Comparison of ENCODE assay signal across 12 mouse cellular contexts in the genomic region with DNA sequence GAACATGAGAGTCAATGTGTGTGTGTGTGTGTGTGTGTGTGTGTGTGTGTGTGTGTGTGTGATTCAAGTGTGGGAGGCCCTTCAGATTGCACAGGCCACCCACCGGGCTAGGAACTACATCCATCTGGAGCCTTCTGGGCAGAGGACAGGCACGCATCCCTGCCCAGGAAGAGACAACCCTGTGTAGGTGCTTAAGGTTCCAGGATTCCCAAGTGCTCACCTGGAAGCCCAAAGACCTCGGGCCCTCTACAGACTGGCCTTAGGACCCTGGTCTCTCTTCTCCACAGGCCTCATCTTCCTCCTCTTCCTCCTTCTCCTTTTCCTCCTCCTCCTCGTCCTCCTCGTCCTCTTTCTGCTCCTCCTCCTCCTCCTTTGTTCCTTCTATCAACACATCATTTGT. TPM values are rescaled to one million over a fixed set of nuclear protein-coding genes. Genes with fewer than 3 reads are reported as not detected.
DNase-seq lines count a peak whose midpoint lies in the region; ATAC-seq and TF ChIP-seq lines count a peak whose summit lies in the region.
"Had no signal": no experiment of that assay in that cellular context is flagged by ENCODE, and none has a peak within 500 bp of the region (broad histone marks: within the 10 kb centered on the region; RNA-seq: fewer than 3 reads in every experiment).

No protein-coding gene starts in this region.

- no peak overlapping the region for H3K27ac ChIP-seq in kidney, embryonic 16.5 days (ENCODE audit: low read length)
- no peak overlapping the region for H3K27ac ChIP-seq in intestine, postnatal 0 days (ENCODE audit: low read depth, low read length)

- H3K9ac ChIP-seq in kidney, embryonic 16.5 days (replicated peaks; ENCODE audit: low read length): no peak overlapping the region
- H3K9ac ChIP-seq in intestine, postnatal 0 days (ENCODE audit: low read depth, low read length): no peak overlapping the region

- H3K4me3 ChIP-seq in kidney, embryonic 16.5 days (ENCODE audit: low read length): no peak overlapping the region
- no peak overlapping the region for H3K4me3 ChIP-seq in intestine, postnatal 0 days (ENCODE audit: low read depth, low read length)
- H3K4me3 ChIP-seq: myocyte had no signal

- no peak for ATAC-seq in kidney, embryonic 16.5 days (ENCODE audit: low FRiP score, low TSS enrichment)
- ATAC-seq in intestine, postnatal 0 days: no peak
- ATAC-seq: forebrain, embryonic 14.5 days had no signal

- intact Hi-C loops in heart, postnatal 36 days (cut with DNase I): loop anchor here (5.0 kb wide), 3 partner anchors 52 to 332 kb away; a partner anchor contains a TSS

- peak; percentile 5 for DNase-seq in kidney, postnatal 10 days
- peak; percentile 21 for DNase-seq in thymus, postnatal 4 days
- DNase-seq in thymus, postnatal 36 days: no peak
- DNase-seq in forelimb bud, embryonic 11.5 days (ENCODE audit: low read depth, low spot score): peak; percentile 21
- DNase-seq in heart, postnatal 36 days: no peak
- DNase-seq: adrenal gland, postnatal 36 days; kidney, adult 18-20 months; retina, postnatal 1 day had no signal

- no peak overlapping the region for H3K4me2 ChIP-seq in kidney, embryonic 16.5 days (replicated peaks; ENCODE audit: low read depth, low read length)
- no peak overlapping the region for H3K4me2 ChIP-seq in intestine, postnatal 0 days (replicated peaks; ENCODE audit: low read depth)

- WGBS in kidney, embryonic 16.5 days: 85% methylated on average over 5 of the region's 5 CpGs
- 91% methylated on average over 4 of the region's 5 CpGs for WGBS in intestine, postnatal 0 days

- 0 out of 2 replicates have a peak, but pooled peaks cover 3% of the 10 kb centered on the region for H3K27me3 ChIP-seq in kidney, embryonic 16.5 days (ENCODE audit: insufficient read depth, low read length)
- H3K27me3 ChIP-seq in intestine, postnatal 0 days (replicated peaks; ENCODE audit: control insufficient read depth, insufficient read depth, low read length): no peaks in the 10 kb centered on the region

- no peak for TF ChIP-seq CTCF in intestine, postnatal 0 days (IDR thresholded peaks at IDR 0.05; ENCODE audit: low read depth)

- H3K4me1 ChIP-seq in kidney, embryonic 16.5 days (ENCODE audit: insufficient read depth, low read length): no peaks in the 10 kb centered on the region
- H3K4me1 ChIP-seq in intestine, postnatal 0 days (replicated peaks; ENCODE audit: control insufficient read depth, insufficient read depth, low read length): no peaks in the 10 kb centered on the region

- no peaks in the 10 kb centered on the region for H3K9me3 ChIP-seq in kidney, embryonic 16.5 days (ENCODE audit: low read length)
- no peaks in the 10 kb centered on the region for H3K9me3 ChIP-seq in intestine, postnatal 0 days (ENCODE audit: control insufficient read depth)

- no peaks in the 10 kb centered on the region for H3K36me3 ChIP-seq in kidney, embryonic 16.5 days (ENCODE audit: insufficient read depth, low read length)
- no peaks in the 10 kb centered on the region for H3K36me3 ChIP-seq in intestine, postnatal 0 days (ENCODE audit: control insufficient read depth, insufficient read depth)

RNA-seq across cellular contexts. Expression of a gene that starts 53.8 kb away (rescaled TPM):
- polyA plus RNA-seq in kidney, embryonic 16.5 days (2015; fragmentation: Nextera tagmentation; extraction: Ambion mirVana): 85.0 and 98.1 TPM in 2 replicates
- 38.7 and 40.7 TPM in 2 replicates for polyA plus RNA-seq in intestine, postnatal 0 days (2015; fragmentation: Nextera tagmentation; extraction: Ambion mirVana)
- 10 to 100 TPM; 10.8 to 11.4 TPM for total RNA-seq in heart, postnatal 36 days (2021)

Comparison
In these comparisons a context has a peak if more than half of its experiments do, and no peak if none do; other contexts are left out.
1. DNase-seq: peak in kidney, postnatal 10 days (single experiment), thymus, postnatal 4 days (single experiment) and forelimb bud, embryonic 11.5 days (single experiment); none in thymus, postnatal 36 days (0 of 2) and heart, postnatal 36 days (0 of 2).